Mouse (Mus musculus) intestine, postnatal 0 days (tissue): Measurements from ENCODE around the gene Gm1043. TPM values are rescaled to one million over a fixed set of nuclear protein-coding genes. Genes with fewer than 3 reads are reported as not detected.
A peak's percentile ranks its signal among the peaks of the same experiment; 100 is the strongest.

Source experiments
- ATAC-seq: fragments of 200-750 bp; cut with Nextera tagmentation; 2 replicates; pipeline ENCODE4 v1.8.0; 2017; ENCODE audit warnings: mild to moderate bottlenecking, moderate TSS enrichment, moderate library complexity
- H3K27ac ChIP-seq: fragments of 300-500 bp; sonication (generic); 2 replicates; pipeline ENCODE4 v1.5.1; 2014; ENCODE audit warnings: mild to moderate bottlenecking, low read depth, low read length, moderate library complexity
- H3K27me3 ChIP-seq: fragments of 300-500 bp; sonication (generic); replicated peaks from 2 replicates; pipeline ENCODE4 v1.6.1; 2014; ENCODE audit warnings: low read length, mixed read lengths; ENCODE audit not compliant: control insufficient read depth, insufficient read depth
- H3K36me3 ChIP-seq: fragments of 300-500 bp; sonication (generic); 2 replicates; pipeline ENCODE4 v1.6.1; 2014; ENCODE audit warnings: mild to moderate bottlenecking, moderate library complexity; ENCODE audit not compliant: control insufficient read depth, insufficient read depth
- H3K4me1 ChIP-seq: fragments of 300-500 bp; sonication (generic); replicated peaks from 2 replicates; pipeline ENCODE4 v1.6.1; 2014; ENCODE audit warnings: antibody characterized with exemption, low read length, mixed read lengths; ENCODE audit not compliant: control insufficient read depth, insufficient read depth
- H3K4me2 ChIP-seq: fragments of 300-500 bp; sonication (generic); replicated peaks from 2 replicates; pipeline ENCODE4 v1.6.1; 2014; ENCODE audit warnings: low read depth, mild to moderate bottlenecking, moderate library complexity
- H3K4me3 ChIP-seq: fragments of 300-500 bp; sonication (generic); 2 replicates; pipeline ENCODE4 v1.5.1; 2014; ENCODE audit warnings: low read depth, low read length
- H3K9ac ChIP-seq: fragments of 300-500 bp; sonication (generic); 2 replicates; pipeline ENCODE4 v1.6.1; 2014; ENCODE audit warnings: mild to moderate bottlenecking, low read depth, low read length
- H3K9me3 ChIP-seq: fragments of 300-500 bp; sonication (generic); 2 replicates; pipeline ENCODE4 v1.6.1; 2016; ENCODE audit warnings: mixed run types; ENCODE audit not compliant: control insufficient read depth
- CTCF ChIP-seq: sonication (generic); IDR thresholded peaks from 2 replicates; pipeline ENCODE4 v1.5.1; 2016; ENCODE audit warnings: low read depth, mild to moderate bottlenecking, control low read depth, antibody characterized with exemption, moderate library complexity
- WGBS: fragments of 180-500 bp; shearing (Covaris S2); extraction: QIAGEN DNeasy Blood & Tissue Kit; methylation state at CpG from one replicate; pipeline ENCODE4 v1.1.7; 2014; 5-methylcytosine and 5-hydroxymethylcytosine counted together
- polyA plus RNA-seq: library from polyadenylated mRNA; unstranded; fragments of >200 nt; fragmentation: Nextera tagmentation; extraction: Ambion mirVana; gene quantifications from 2 replicates; pipeline ENCODE4 v1.2.1, GENCODE M21; 2015

Gm1043 gene
- polyA plus RNA-seq, 1 experiment from 2014 or later, result 0.03 TPM

GRCm38 (mm10) chr5:37198011-37198688 lies 113.0 kb downstream of the Gm1043 start:
- no peak for TF ChIP-seq CTCF
- no peaks in the 10 kb centered on the region for H3K36me3 ChIP-seq
- H3K4me3 ChIP-seq, result no peak overlapping the region
- H3K27ac ChIP-seq, result no peak overlapping the region
- 39% methylated on average over 2 of the region's 2 CpGs for WGBS
- no peaks in the 10 kb centered on the region for H3K4me1 ChIP-seq
- no peaks in the 10 kb centered on the region for H3K9me3 ChIP-seq
- no peaks in the 10 kb centered on the region for H3K27me3 ChIP-seq
- H3K9ac ChIP-seq, result no peak overlapping the region
- no peak for ATAC-seq
- no peak overlapping the region for H3K4me2 ChIP-seq

GRCm38 (mm10) chr5:37202285-37202684 lies 117.1 kb downstream of the Gm1043 start:
- Histone ChIP-seq H3K4me2 (no peak overlapping the region), H3K27me3 (no peaks in the 10 kb centered on the region), H3K9ac (no peak overlapping the region), H3K27ac (no peak overlapping the region), H3K4me3 (no peak overlapping the region), H3K36me3 (no peaks in the 10 kb centered on the region), H3K9me3 (no peaks in the 10 kb centered on the region), H3K4me1 (no peaks in the 10 kb centered on the region)
- no peak for TF ChIP-seq CTCF
- 58% methylated on average over 1 of the region's 1 CpGs for whole genome bisulfite sequencing
- ATAC-seq, result no peak

GRCm38 (mm10) chr5:37204886-37205285 lies 119.7 kb downstream of the Gm1043 start:
- Histone ChIP-seq H3K36me3 (no peaks in the 10 kb centered on the region), H3K4me1 (no peaks in the 10 kb centered on the region), H3K9me3 (no peaks in the 10 kb centered on the region), H3K4me3 (no peak overlapping the region), H3K27ac (no peak overlapping the region), H3K27me3 (no peaks in the 10 kb centered on the region), H3K9ac (no peak overlapping the region), H3K4me2 (no peak overlapping the region)
- no peak for ATAC-seq
- 80% methylated on average over 7 of the region's 7 CpGs for WGBS
- no peak for TF ChIP-seq CTCF

- 70% methylated on average over 1 of the region's 1 CpGs for WGBS
- Histone ChIP-seq H3K27ac (no peak overlapping the region), H3K4me3 (no peak overlapping the region), H3K27me3 (no peaks in the 10 kb centered on the region), H3K9me3 (no peaks in the 10 kb centered on the region), H3K9ac (no peak overlapping the region), H3K4me2 (no peak overlapping the region), H3K36me3 (no peaks in the 10 kb centered on the region), H3K4me1 (no peaks in the 10 kb centered on the region)
- TF ChIP-seq CTCF, result peak; percentile 23; the same call in 1 of the 2 replicates
- no peak for ATAC-seq
Measured at GRCm38 (mm10) chr5:37205420-37205819, 120.2 kb downstream of the Gm1043 start.

- Histone ChIP-seq H3K4me1 (no peaks in the 10 kb centered on the region), H3K9me3 (no peaks in the 10 kb centered on the region), H3K4me2 (no peak overlapping the region), H3K27me3 (no peaks in the 10 kb centered on the region), H3K9ac (no peak overlapping the region), H3K36me3 (no peaks in the 10 kb centered on the region), H3K4me3 (no peak overlapping the region), H3K27ac (no peak overlapping the region)
- TF ChIP-seq CTCF, result no peak
- no peak for ATAC-seq
- 70% methylated on average over 2 of the region's 2 CpGs for WGBS
Measured at GRCm38 (mm10) chr5:37206364-37206763, 121.2 kb downstream of the Gm1043 start.

- WGBS, result 81% methylated on average over 9 of the region's 9 CpGs
- no peaks in the 10 kb centered on the region for H3K36me3 ChIP-seq
- no peaks in the 10 kb centered on the region for H3K27me3 ChIP-seq
- no peak overlapping the region for H3K4me3 ChIP-seq
- no peak overlapping the region for H3K9ac ChIP-seq
- no peak overlapping the region for H3K4me2 ChIP-seq
- no peak for TF ChIP-seq CTCF
- H3K27ac ChIP-seq, result no peak overlapping the region
- no peaks in the 10 kb centered on the region for H3K9me3 ChIP-seq
- no peaks in the 10 kb centered on the region for H3K4me1 ChIP-seq
- no peak for ATAC-seq
Measured at GRCm38 (mm10) chr5:37212938-37213708, 128.0 kb downstream of the Gm1043 start.
